Mouse (Mus musculus) kidney, embryonic 15.5 days (tissue): ENCODE data around the gene Pttg1. TPM values are rescaled to one million over a fixed set of nuclear protein-coding genes. Genes with fewer than 3 reads are reported as not detected.

Source experiments
- ATAC-seq: fragments of 200-750 bp; cut with Nextera tagmentation; replicated peaks from 2 replicates; pipeline ENCODE4 v1.8.0; 2017; ENCODE audit warnings: moderate TSS enrichment; ENCODE audit not compliant: low FRiP score
- H3K27ac ChIP-seq: fragments of 300-500 bp; sonication (generic); 2 replicates; pipeline ENCODE4 v1.5.1; 2015; ENCODE audit warnings: mild to moderate bottlenecking, inconsistent platforms
- H3K27me3 ChIP-seq: fragments of 300-500 bp; sonication (generic); 2 replicates; pipeline ENCODE4 v1.6.1; 2015; ENCODE audit warnings: inconsistent platforms
- H3K36me3 ChIP-seq: fragments of 300-500 bp; sonication (generic); 2 replicates; pipeline ENCODE4 v1.6.1; 2015; ENCODE audit warnings: inconsistent platforms
- H3K4me1 ChIP-seq: fragments of 300-500 bp; sonication (generic); 2 replicates; pipeline ENCODE4 v1.6.1; 2015; ENCODE audit warnings: inconsistent platforms
- H3K4me2 ChIP-seq: fragments of 300-500 bp; sonication (generic); 2 replicates; pipeline ENCODE4 v1.6.1; 2015; ENCODE audit warnings: moderate library complexity, mild to moderate bottlenecking, inconsistent platforms
- H3K4me3 ChIP-seq: fragments of 300-500 bp; sonication (generic); replicated peaks from 2 replicates; pipeline ENCODE4 v1.5.1; 2015; ENCODE audit warnings: mild to moderate bottlenecking, inconsistent platforms
- H3K9ac ChIP-seq: fragments of 300-500 bp; sonication (generic); 2 replicates; pipeline ENCODE4 v1.6.1; 2015; ENCODE audit warnings: mild to moderate bottlenecking, inconsistent platforms
- H3K9me3 ChIP-seq: fragments of 300-500 bp; sonication (generic); replicated peaks from 2 replicates; pipeline ENCODE4 v1.6.1; 2016; ENCODE audit warnings: inconsistent platforms
- WGBS: fragments of 180-500 bp; shearing (Covaris S2); methylation state at CpG from one replicate; pipeline ENCODE4 v1.1.7; 2015; ENCODE audit warnings: mixed read lengths; 5-methylcytosine and 5-hydroxymethylcytosine counted together
- polyA plus RNA-seq: library from polyadenylated mRNA; unstranded; fragments of >200 nt; fragmentation: Nextera tagmentation; extraction: Ambion mirVana; gene quantifications from 2 replicates; pipeline ENCODE4 v1.2.1, GENCODE M21; 2015

Gene Pttg1
- polyA plus RNA-seq, 1 experiment from 2014 or later, result 100 TPM

GRCm38 (mm10) chr11:43400131-43400530 is 25.9 kb downstream of the Pttg1 start:
- Histone ChIP-seq H3K4me1 (peaks cover 7% of the 10 kb centered on the region; the same call in 1 of the 2 replicates), H3K27ac (no peak overlapping the region), H3K9me3 (peaks cover 4% of the 10 kb centered on the region), H3K4me3 (no peak overlapping the region), H3K36me3 (no peaks in the 10 kb centered on the region), H3K4me2 (no peak overlapping the region), H3K27me3 (no peaks in the 10 kb centered on the region), H3K9ac (no peak overlapping the region)
- ATAC-seq, result no peak
- 87% methylated on average over 1 of the region's 1 CpGs for WGBS

- no peaks in the 10 kb centered on the region for H3K27me3 ChIP-seq
- peaks cover 10% of the 10 kb centered on the region; the same call in 1 of the 2 replicates for H3K4me1 ChIP-seq
- ATAC-seq, result no peak; the same call in 1 of the 2 replicates
- no peaks in the 10 kb centered on the region for H3K36me3 ChIP-seq
- no peaks in the 10 kb centered on the region for H3K9me3 ChIP-seq
- no peak overlapping the region for H3K9ac ChIP-seq
- H3K4me2 ChIP-seq, result no peak overlapping the region
- 48% methylated on average over 4 of the region's 4 CpGs for WGBS
- H3K27ac ChIP-seq, result no peak overlapping the region
- H3K4me3 ChIP-seq, result no peak overlapping the region
Measured at GRCm38 (mm10) chr11:43399297-43399696, 26.8 kb downstream of the Pttg1 start.

GRCm38 (mm10) chr11:43396672-43397071 is 29.4 kb downstream of the Pttg1 start:
- no peaks in the 10 kb centered on the region for H3K27me3 ChIP-seq
- WGBS, result 64% methylated on average over 7 of the region's 7 CpGs
- H3K4me2 ChIP-seq, result no peak overlapping the region
- peaks cover 10% of the 10 kb centered on the region; the same call in 1 of the 2 replicates for H3K4me1 ChIP-seq
- H3K27ac ChIP-seq, result no peak overlapping the region
- no peaks in the 10 kb centered on the region for H3K36me3 ChIP-seq
- no peaks in the 10 kb centered on the region for H3K9me3 ChIP-seq
- ATAC-seq, result no peak
- H3K4me3 ChIP-seq, result no peak overlapping the region
- no peak overlapping the region for H3K9ac ChIP-seq

- Histone ChIP-seq H3K4me3 (no peak overlapping the region), H3K4me1 (peaks cover 10% of the 10 kb centered on the region; the same call in 1 of the 2 replicates), H3K27me3 (no peaks in the 10 kb centered on the region), H3K36me3 (no peaks in the 10 kb centered on the region), H3K9me3 (no peaks in the 10 kb centered on the region), H3K27ac (no peak overlapping the region), H3K9ac (no peak overlapping the region), H3K4me2 (no peak overlapping the region)
- no peak for ATAC-seq
- WGBS, result 93% methylated on average over 4 of the region's 4 CpGs
Measured at GRCm38 (mm10) chr11:43396246-43396645, 29.8 kb downstream of the Pttg1 start.

- H3K27me3 ChIP-seq, result no peaks in the 10 kb centered on the region
- H3K27ac ChIP-seq, result no peak overlapping the region
- ATAC-seq, result peak; percentile 75
- no peak overlapping the region for H3K4me3 ChIP-seq
- WGBS, result 51% methylated on average over 14 of the region's 14 CpGs
- H3K4me2 ChIP-seq, result no peak overlapping the region
- H3K4me1 ChIP-seq, result peaks cover 10% of the 10 kb centered on the region; the same call in 1 of the 2 replicates
- no peaks in the 10 kb centered on the region for H3K9me3 ChIP-seq
- no peak overlapping the region for H3K9ac ChIP-seq
- H3K36me3 ChIP-seq, result no peaks in the 10 kb centered on the region
Measured at GRCm38 (mm10) chr11:43395073-43395948, 30.7 kb downstream of the Pttg1 start.

- H3K4me2 ChIP-seq, result no peak overlapping the region
- WGBS, result 93% methylated on average over 4 of the region's 4 CpGs
- no peaks in the 10 kb centered on the region for H3K9me3 ChIP-seq
- H3K9ac ChIP-seq, result no peak overlapping the region
- no peak overlapping the region for H3K4me3 ChIP-seq
- H3K27ac ChIP-seq, result no peak overlapping the region
- ATAC-seq, result no peak
- no peaks in the 10 kb centered on the region for H3K27me3 ChIP-seq
- peaks cover 10% of the 10 kb centered on the region; the same call in 1 of the 2 replicates for H3K4me1 ChIP-seq
- H3K36me3 ChIP-seq, result no peaks in the 10 kb centered on the region
Measured at GRCm38 (mm10) chr11:43393325-43393724, 32.7 kb downstream of the Pttg1 start.

- no peak overlapping the region for H3K4me3 ChIP-seq
- WGBS, result 49% methylated on average over 2 of the region's 2 CpGs
- ATAC-seq, result no peak
Measured at GRCm38 (mm10) chr11:43392757-43393156, 33.3 kb downstream of the Pttg1 start.

GRCm38 (mm10) chr11:43389118-43389517 is 36.9 kb downstream of the Pttg1 start:
- H3K36me3 ChIP-seq, result no peaks in the 10 kb centered on the region
- H3K27ac ChIP-seq, result no peak overlapping the region
- 86% methylated on average over 7 of the region's 7 CpGs for WGBS
- no peaks in the 10 kb centered on the region for H3K9me3 ChIP-seq
- H3K4me2 ChIP-seq, result no peak overlapping the region
- H3K4me1 ChIP-seq, result peaks cover 13% of the 10 kb centered on the region
- H3K9ac ChIP-seq, result no peak overlapping the region
- H3K27me3 ChIP-seq, result peaks cover 6% of the 10 kb centered on the region; the same call in 1 of the 2 replicates
- no peak for ATAC-seq
- no peak overlapping the region for H3K4me3 ChIP-seq

More at GRCm38 (mm10) chr11:43392757-43393156, 33.3 kb downstream of the Pttg1 start:
- Histone ChIP-seq H3K9ac (no peak overlapping the region), H3K36me3 (no peaks in the 10 kb centered on the region), H3K9me3 (no peaks in the 10 kb centered on the region), H3K27me3 (no peaks in the 10 kb centered on the region), H3K4me1 (peaks cover 10% of the 10 kb centered on the region; the same call in 1 of the 2 replicates), H3K4me2 (no peak overlapping the region), H3K27ac (no peak overlapping the region)

- H3K9ac ChIP-seq, result no peak overlapping the region
- 83% methylated on average over 21 of the region's 21 CpGs for WGBS
- no peak overlapping the region for H3K4me2 ChIP-seq
- H3K36me3 ChIP-seq, result no peaks in the 10 kb centered on the region
- no peak for ATAC-seq
- H3K4me1 ChIP-seq, result peaks cover 13% of the 10 kb centered on the region
- H3K9me3 ChIP-seq, result no peaks in the 10 kb centered on the region
- peaks cover 6% of the 10 kb centered on the region; the same call in 1 of the 2 replicates for H3K27me3 ChIP-seq
- no peak overlapping the region for H3K4me3 ChIP-seq
- no peak overlapping the region for H3K27ac ChIP-seq
Measured at GRCm38 (mm10) chr11:43388122-43389097, 37.6 kb downstream of the Pttg1 start.

GRCm38 (mm10) chr11:43387004-43387880 is 38.8 kb downstream of the Pttg1 start:
- H3K9me3 ChIP-seq, result no peaks in the 10 kb centered on the region
- ATAC-seq, result no peak
- H3K4me2 ChIP-seq, result no peak overlapping the region
- whole genome bisulfite sequencing, result 87% methylated on average over 14 of the region's 14 CpGs
- peaks cover 6% of the 10 kb centered on the region; the same call in 1 of the 2 replicates for H3K27me3 ChIP-seq
- no peak overlapping the region for H3K9ac ChIP-seq
- no peaks in the 10 kb centered on the region for H3K36me3 ChIP-seq
- peaks cover 13% of the 10 kb centered on the region for H3K4me1 ChIP-seq
- no peak overlapping the region for H3K4me3 ChIP-seq
- H3K27ac ChIP-seq, result no peak overlapping the region

GRCm38 (mm10) chr11:43385716-43386115 is 40.3 kb downstream of the Pttg1 start:
- 0 out of 2 replicates have a peak, but pooled peaks have one; percentile 46 for ATAC-seq
- peak overlapping the region; percentile 35; the same call in 1 of the 2 replicates for H3K9ac ChIP-seq
- peaks cover 6% of the 10 kb centered on the region; the same call in 1 of the 2 replicates for H3K27me3 ChIP-seq
- WGBS, result under 1% methylated on average over 8 of the region's 8 CpGs
- H3K9me3 ChIP-seq, result no peaks in the 10 kb centered on the region
- peak overlapping the region; percentile 68 for H3K4me2 ChIP-seq
- H3K4me3 ChIP-seq, result peak overlapping the region; percentile 35
- no peaks in the 10 kb centered on the region for H3K36me3 ChIP-seq
- peaks cover 13% of the 10 kb centered on the region for H3K4me1 ChIP-seq
- H3K27ac ChIP-seq, result peak overlapping the region; percentile 79
